Mouse (Mus musculus) embryonic facial prominence, embryonic 11.5 days (tissue): Measurements from ENCODE around the gene Hoxa9. TPM values are rescaled to one million over a fixed set of nuclear protein-coding genes. Genes with fewer than 3 reads are reported as not detected.

Experiments
- ATAC-seq: fragments of 200-750 bp; cut with Nextera tagmentation; replicated peaks from 2 replicates; pipeline ENCODE4 v1.8.0; 2017; ENCODE audit warnings: low read depth; ENCODE audit not compliant: insufficient number of reproducible peaks, low FRiP score, low TSS enrichment
- DNase-seq: peaks from one replicate; pipeline ENCODE4 v3.0.0-alpha.2; 2015; ENCODE audit warnings: low spot score
- H3K27ac ChIP-seq: fragments of 300-500 bp; sonication (generic); replicated peaks from 2 replicates; pipeline ENCODE4 v1.5.1; 2014; ENCODE audit warnings: mild to moderate bottlenecking, low read depth, low read length, control low read depth
- H3K27me3 ChIP-seq: fragments of 300-500 bp; sonication (generic); 2 replicates; pipeline ENCODE4 v1.6.1; 2014; ENCODE audit warnings: mild to moderate bottlenecking, low read length, moderate library complexity, mixed read lengths; ENCODE audit not compliant: control insufficient read depth, insufficient read depth
- H3K36me3 ChIP-seq: fragments of 300-500 bp; sonication (generic); replicated peaks from 2 replicates; pipeline ENCODE4 v1.6.1; 2014; ENCODE audit warnings: low read depth, mild to moderate bottlenecking, low read length, moderate library complexity, mixed read lengths; ENCODE audit not compliant: control insufficient read depth, insufficient read depth
- H3K4me1 ChIP-seq: fragments of 300-500 bp; sonication (generic); 2 replicates; pipeline ENCODE4 v1.6.1; 2014; ENCODE audit warnings: low read length, mixed read lengths; ENCODE audit not compliant: control insufficient read depth, insufficient read depth
- H3K4me2 ChIP-seq: fragments of 300-500 bp; sonication (generic); 2 replicates; pipeline ENCODE4 v1.6.1; 2014; ENCODE audit warnings: low read depth, mild to moderate bottlenecking, control low read depth, low read length, moderate library complexity
- H3K4me3 ChIP-seq: fragments of 300-500 bp; sonication (generic); 2 replicates; pipeline ENCODE4 v1.5.1; 2014; ENCODE audit warnings: low read depth, low read length, control low read depth
- H3K9ac ChIP-seq: fragments of 300-500 bp; sonication (generic); replicated peaks from 2 replicates; pipeline ENCODE4 v1.6.1; 2014; ENCODE audit warnings: mild to moderate bottlenecking, control low read depth, low read length
- H3K9me3 ChIP-seq: fragments of 300-500 bp; sonication (generic); replicated peaks from 2 replicates; pipeline ENCODE4 v1.6.1; 2016; ENCODE audit warnings: mild to moderate bottlenecking, low read length, inconsistent platforms, mixed read lengths; ENCODE audit not compliant: control insufficient read depth
- WGBS: fragments of 180-500 bp; shearing (Covaris S2); extraction: QIAGEN DNeasy Blood & Tissue Kit; methylation state at CpG from one replicate; pipeline ENCODE4 v1.1.7; 2014; 5-methylcytosine and 5-hydroxymethylcytosine counted together
- polyA plus RNA-seq: library from polyadenylated mRNA; unstranded; fragments of >200 nt; fragmentation: Nextera tagmentation; extraction: Ambion mirVana; gene quantifications from 2 replicates; pipeline ENCODE4 v1.2.1, GENCODE M21; 2014

Gene Hoxa9
- polyA plus RNA-seq, 1 experiment from 2014 or later: 0.11 TPM

DNA sequence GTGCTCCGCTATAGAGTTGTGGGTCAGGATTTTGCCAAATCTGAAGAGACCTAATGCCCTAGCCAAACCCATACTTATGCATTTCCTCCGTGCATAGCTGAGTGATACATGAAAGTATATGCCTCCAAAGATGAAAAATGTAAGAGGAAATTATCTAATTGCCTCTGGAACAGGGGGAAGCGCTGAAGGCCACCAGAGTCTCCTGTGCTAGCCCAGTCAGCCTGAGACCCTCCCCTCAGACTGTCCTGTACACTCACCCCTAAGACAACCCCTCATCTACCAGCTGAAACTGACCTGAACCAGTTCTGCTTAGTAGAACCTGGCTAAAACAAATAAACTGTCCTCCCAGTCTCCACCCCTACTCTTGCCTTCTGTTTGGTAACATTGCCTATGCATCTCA is 50.2 kb downstream of the Hoxa9 start:
- DNase-seq (no peak), ATAC-seq (no peak)
- H3K27ac ChIP-seq: no peak overlapping the region
- H3K4me3 ChIP-seq: no peak overlapping the region
- no peak overlapping the region for H3K9ac ChIP-seq
- peaks cover 99% of the 10 kb centered on the region for H3K27me3 ChIP-seq
- no peaks in the 10 kb centered on the region for H3K36me3 ChIP-seq
- no peaks in the 10 kb centered on the region for H3K9me3 ChIP-seq
- H3K4me2 ChIP-seq: no peak overlapping the region
- WGBS: 9% methylated on average over 3 of the region's 3 CpGs
- H3K4me1 ChIP-seq: peaks cover 1% of the 10 kb centered on the region

DNA sequence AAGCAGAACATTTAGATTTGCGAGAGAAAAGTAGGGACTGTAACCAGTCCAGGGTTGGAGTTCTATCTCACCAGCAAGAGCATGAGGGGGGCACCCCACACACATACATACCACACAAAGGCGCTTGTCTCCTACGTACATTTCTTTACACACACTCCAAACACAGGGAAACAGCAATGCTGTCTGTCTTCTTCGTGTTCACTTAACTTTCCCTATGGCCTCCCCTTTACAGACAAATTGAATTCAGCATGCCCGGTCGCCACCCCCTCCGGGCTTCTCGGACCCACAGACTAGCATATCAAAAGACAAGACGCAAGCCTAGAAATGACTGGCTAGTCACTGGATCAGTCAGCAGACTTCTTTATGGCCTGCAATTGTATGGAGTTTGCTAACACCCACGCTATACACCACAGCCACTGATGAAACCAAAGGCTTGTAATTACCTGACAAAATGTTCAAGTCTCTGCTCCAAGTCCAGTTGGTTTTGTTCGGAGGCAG is 50.6 kb downstream of the Hoxa9 start:
- H3K36me3 ChIP-seq: no peaks in the 10 kb centered on the region
- H3K4me3 ChIP-seq: 0 out of 2 replicates have a peak overlapping the region, but pooled peaks have one; percentile 2
- H3K4me1 ChIP-seq: peaks cover 4% of the 10 kb centered on the region
- no peak for DNase-seq
- H3K9ac ChIP-seq: no peak overlapping the region
- H3K9me3 ChIP-seq: no peaks in the 10 kb centered on the region
- H3K4me2 ChIP-seq: no peak overlapping the region
- peaks cover 98% of the 10 kb centered on the region for H3K27me3 ChIP-seq
- no peak overlapping the region for H3K27ac ChIP-seq
- ATAC-seq: no peak
- 1% methylated on average over 11 of the region's 11 CpGs for WGBS

DNA sequence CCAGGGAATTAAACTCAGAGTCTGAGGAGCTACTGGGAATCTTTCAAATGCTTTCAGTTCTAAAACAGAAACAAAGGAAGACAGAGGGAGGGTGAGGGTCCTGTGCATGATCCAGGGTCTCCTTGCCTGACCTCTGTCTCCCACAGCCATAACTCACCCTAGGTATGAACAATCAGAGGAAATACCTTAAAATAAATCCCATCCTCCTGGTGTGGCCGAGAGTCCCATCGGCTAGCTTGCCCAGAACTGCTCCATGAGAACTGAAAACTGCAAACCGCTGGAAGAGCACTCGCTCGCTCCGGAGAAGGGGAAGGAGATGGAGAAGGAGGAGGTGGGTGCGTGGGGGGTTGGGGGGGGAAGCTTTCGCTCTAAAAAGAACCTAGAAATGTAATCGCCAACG is 51.2 kb downstream of the Hoxa9 start:
- Histone ChIP-seq H3K4me1 (peaks cover 4% of the 10 kb centered on the region), H3K36me3 (no peaks in the 10 kb centered on the region), H3K4me3 (0 out of 2 replicates have a peak overlapping the region, but pooled peaks have one; percentile 2), H3K4me2 (no peak overlapping the region), H3K9ac (no peak overlapping the region), H3K9me3 (no peaks in the 10 kb centered on the region), H3K27me3 (peaks cover 98% of the 10 kb centered on the region), H3K27ac (no peak overlapping the region)
- 2% methylated on average over 10 of the region's 10 CpGs for WGBS
- ATAC-seq (no peak), DNase-seq (no peak)

DNA sequence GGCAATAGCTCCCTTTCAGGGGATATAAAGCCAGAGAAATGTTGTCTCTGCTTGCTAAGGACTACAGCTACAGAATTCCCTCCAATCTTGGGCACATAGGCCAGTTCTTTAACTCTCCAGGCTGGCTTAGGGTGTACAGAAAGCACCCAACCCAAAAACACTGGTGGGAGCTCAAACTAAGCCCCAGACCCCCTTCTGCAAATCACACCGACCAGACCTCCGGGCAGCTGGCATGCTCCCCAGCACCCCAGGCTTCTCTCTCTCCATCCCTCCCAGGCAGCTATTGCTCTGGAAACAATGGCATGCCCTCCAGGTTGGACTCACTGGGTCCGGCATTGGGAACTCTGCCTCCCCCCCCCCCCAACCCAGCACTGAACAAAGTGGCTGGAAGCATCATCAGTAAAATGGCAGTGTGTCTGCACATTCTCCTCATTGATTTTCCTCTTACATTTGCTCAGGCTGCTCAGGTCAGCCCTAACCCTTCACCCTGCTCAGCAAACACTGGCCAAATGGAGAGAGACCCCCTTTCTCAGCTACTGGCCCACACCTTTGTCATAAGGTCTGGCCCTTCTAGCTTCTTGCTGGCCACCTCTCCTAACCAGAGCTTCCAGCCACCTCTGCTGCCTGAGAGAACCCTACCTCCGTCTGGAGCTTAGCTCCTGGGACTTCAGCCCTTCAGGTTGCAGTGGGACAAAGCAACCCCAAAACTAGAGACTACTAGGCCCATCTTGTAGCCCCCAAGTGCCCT is 51.8 kb downstream of the Hoxa9 start:
- Histone ChIP-seq H3K4me2 (no peak overlapping the region), H3K9me3 (no peaks in the 10 kb centered on the region), H3K27ac (no peak overlapping the region), H3K27me3 (peaks cover 94% of the 10 kb centered on the region), H3K4me1 (peaks cover 4% of the 10 kb centered on the region), H3K4me3 (no peak overlapping the region), H3K9ac (0 out of 2 replicates have a peak overlapping the region, but pooled peaks have one; percentile 15), H3K36me3 (no peaks in the 10 kb centered on the region)
- DNase-seq: no peak
- 0% methylated on average over 4 of the region's 4 CpGs for WGBS
- no peak for ATAC-seq

DNA sequence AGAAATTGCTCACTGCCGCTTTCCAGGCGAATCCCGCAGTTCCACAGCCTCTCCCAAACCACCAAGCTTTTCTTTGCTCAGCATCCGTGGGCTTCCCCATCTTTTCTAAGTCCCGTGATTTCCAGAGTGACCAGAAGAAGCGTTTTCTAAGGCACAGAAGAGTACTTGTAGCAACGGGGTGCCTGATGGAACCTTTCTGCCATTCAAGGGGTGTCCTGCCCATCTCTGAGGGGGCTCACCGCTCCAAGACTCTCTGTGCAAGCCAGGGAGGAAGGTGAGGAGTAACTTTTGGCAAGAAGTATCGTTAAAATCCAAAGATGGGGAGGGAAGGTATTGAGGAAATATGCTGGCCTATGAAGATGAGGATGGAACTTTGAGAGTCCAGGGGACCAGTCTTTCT is 53.1 kb downstream of the Hoxa9 start:
- peaks cover 86% of the 10 kb centered on the region for H3K27me3 ChIP-seq
- no peak overlapping the region for H3K9ac ChIP-seq
- 1% methylated on average over 9 of the region's 9 CpGs for WGBS

DNA sequence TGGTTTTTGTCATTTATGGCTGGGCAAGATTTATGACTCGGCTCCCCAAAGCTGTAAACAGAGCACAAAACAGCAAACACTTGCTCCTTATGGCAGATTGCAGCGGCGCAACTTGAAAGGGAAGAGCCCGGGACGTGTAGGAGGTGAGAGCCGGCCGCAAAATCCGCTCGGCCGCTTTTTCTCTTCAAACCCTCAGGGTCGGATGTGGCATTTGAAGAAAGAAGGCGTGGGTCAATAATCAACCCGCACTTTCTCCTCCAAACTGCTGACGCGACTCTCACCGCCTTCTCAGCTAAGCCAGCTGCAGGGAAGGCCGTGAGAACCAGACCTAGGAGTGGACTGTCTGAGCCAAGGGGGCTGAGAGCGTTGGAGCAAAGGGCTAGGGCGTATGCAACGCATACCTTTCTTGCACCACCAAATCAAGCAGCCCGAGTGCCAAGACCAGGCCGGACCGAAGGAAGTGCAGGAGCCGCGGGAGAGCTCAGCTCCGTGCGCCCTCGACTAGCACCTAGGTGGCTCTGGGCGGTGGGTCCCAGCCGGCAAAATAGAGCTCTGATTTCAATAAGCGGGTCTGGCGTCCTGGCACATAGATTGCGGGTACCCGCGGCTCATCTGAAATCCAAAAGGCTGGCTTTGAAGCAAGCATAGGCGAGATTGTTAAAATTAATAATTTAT is 53.7 kb downstream of the Hoxa9 start, which contains the start of gene 5730596B20Rik:
5730596B20Rik (plus strand) TSS at position 438 of the 675 bp plus-strand sequence.
- no peaks in the 10 kb centered on the region for H3K9me3 ChIP-seq
- no peaks in the 10 kb centered on the region for H3K36me3 ChIP-seq
- H3K4me2 ChIP-seq: peak within 1 kb of the TSS; percentile 10
- peaks cover 86% of the 10 kb centered on the region for H3K27me3 ChIP-seq
- H3K9ac ChIP-seq: 0 out of 2 replicates have a peak within 1 kb of the TSS, but pooled peaks have one; percentile 28
- DNase-seq (no peak), ATAC-seq (no peak)
- H3K4me3 ChIP-seq: peak within 1 kb of the TSS; percentile 15
- peaks cover 4% of the 10 kb centered on the region for H3K4me1 ChIP-seq
- H3K27ac ChIP-seq: peak within 1 kb of the TSS; percentile 13; the same call in 1 of the 2 replicates
- under 1% methylated on average over 36 of the region's 36 CpGs for WGBS

More for the DNA sequence above, 53.1 kb downstream of the Hoxa9 start:
- H3K36me3 ChIP-seq: no peaks in the 10 kb centered on the region
- H3K9me3 ChIP-seq: no peaks in the 10 kb centered on the region
- no peak overlapping the region; the same call in 1 of the 2 replicates for H3K4me3 ChIP-seq
- DNase-seq: no peak
- no peak for ATAC-seq
- H3K4me1 ChIP-seq: peaks cover 4% of the 10 kb centered on the region
- no peak overlapping the region for H3K4me2 ChIP-seq
- no peak overlapping the region for H3K27ac ChIP-seq

DNA sequence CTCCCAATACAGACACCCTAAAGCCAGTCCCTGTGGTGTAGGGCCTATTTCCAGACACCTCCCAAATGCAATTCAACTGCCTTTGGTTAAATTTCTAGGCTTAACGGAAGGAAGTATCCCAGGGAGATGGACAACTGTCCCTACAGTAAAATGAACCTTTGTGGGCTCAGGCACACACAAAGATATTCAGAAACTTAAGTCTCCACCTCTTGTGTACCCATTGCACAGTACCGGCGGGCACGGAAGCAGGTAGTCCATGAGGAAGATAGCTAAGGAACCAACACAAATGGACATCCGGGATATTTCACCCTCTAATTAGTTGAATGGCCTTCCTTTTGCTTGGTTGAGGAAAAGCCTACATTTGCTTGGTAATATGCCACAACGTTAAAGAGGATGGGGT is 54.5 kb downstream of the Hoxa9 start:
- H3K27me3 ChIP-seq: peaks cover 86% of the 10 kb centered on the region
- no peak for DNase-seq
- no peaks in the 10 kb centered on the region for H3K9me3 ChIP-seq
- no peak overlapping the region for H3K4me3 ChIP-seq
- H3K4me2 ChIP-seq: no peak overlapping the region
- no peaks in the 10 kb centered on the region for H3K36me3 ChIP-seq
- WGBS: 2% methylated on average over 6 of the region's 6 CpGs
- no peak for ATAC-seq
- no peak overlapping the region for H3K9ac ChIP-seq
- peaks cover 4% of the 10 kb centered on the region for H3K4me1 ChIP-seq
- H3K27ac ChIP-seq: no peak overlapping the region

DNA sequence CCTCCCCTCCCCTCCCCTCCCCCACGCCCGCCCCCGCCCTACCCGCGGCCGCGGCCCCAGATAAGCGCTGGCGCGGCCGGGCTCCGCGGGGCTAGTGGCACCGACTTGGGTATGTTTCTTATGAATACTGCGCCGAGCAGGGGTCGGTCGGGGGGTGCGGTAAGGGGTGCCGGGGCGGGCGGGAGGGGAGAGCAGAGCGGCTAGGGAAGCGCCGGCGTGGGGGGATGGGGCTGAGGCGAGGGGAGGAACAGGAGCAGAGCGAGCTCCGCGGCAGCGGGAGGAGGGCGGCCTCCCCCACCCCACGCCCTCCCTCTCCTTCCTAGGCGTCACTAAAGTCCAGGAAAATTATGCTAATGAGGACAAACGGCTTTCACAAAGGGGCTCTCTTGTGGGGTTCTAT is 55.0 kb downstream of the Hoxa9 start:
- Histone ChIP-seq H3K9ac (no peak overlapping the region), H3K4me2 (peak overlapping the region; percentile 10; the same call in 1 of the 2 replicates), H3K36me3 (no peaks in the 10 kb centered on the region), H3K27me3 (peaks cover 86% of the 10 kb centered on the region), H3K4me1 (peaks cover 4% of the 10 kb centered on the region), H3K27ac (0 out of 2 replicates have a peak overlapping the region, but pooled peaks have one; percentile 35), H3K4me3 (peak overlapping the region; percentile 23), H3K9me3 (no peaks in the 10 kb centered on the region)
- no peak for ATAC-seq
- WGBS: 6% methylated on average over 2 of the region's 35 CpGs
- DNase-seq: no peak
